Mouse (Mus musculus) liver, adult 10 weeks (tissue): Measurements from ENCODE around the gene Cast. TPM values are rescaled to one million over a fixed set of nuclear protein-coding genes. Genes with fewer than 3 reads are reported as not detected.

Experiments used
- polyA plus RNA-seq: library from polyadenylated mRNA; stranded (reverse); fragments of 350-450 nt; fragmentation: Illumina TruSeq; extraction: RNeasy Lipid Tissue Mini Kit (QIAGEN cat#74804); gene quantifications from one replicate; pipeline ENCODE4 v1.2.3, GENCODE M21; 2014; ENCODE audit warnings: low read depth, low replicate concordance

The Cast gene
- polyA plus RNA-seq: 42.4 TPM

GRCm38 (mm10) chr13:74808152-74808929 lies at the start of gene Cast:
TSS of gene Cast (minus strand) at chr13:74808810.

Other genes starting within 250 kb of the Cast start
- 129 TPM for gene Erap1, start 169.2 kb downstream of the Cast start, polyA plus RNA-seq